Mouse (Mus musculus): Measurements from ENCODE around the gene Mdga2. TPM values are rescaled to one million over a fixed set of nuclear protein-coding genes. Genes with fewer than 3 reads are reported as not detected.

Mdga2 gene
- polyA plus RNA-seq, 1 experiment from 2014 or later, result 1.0 TPM

GRCm38 (mm10) chr12:66853167-66853566 is 369.2 kb downstream of the Mdga2 start:
- Histone ChIP-seq H3K4me3 (replicated peaks) (no peak overlapping the region), H3K9ac (no peak overlapping the region), H3K9me3 (no peaks in the 10 kb centered on the region), H3K27ac (no peak overlapping the region), H3K27me3 (replicated peaks) (no peaks in the 10 kb centered on the region), H3K4me2 (replicated peaks) (no peak overlapping the region), H3K36me3 (no peaks in the 10 kb centered on the region), H3K4me1 (replicated peaks) (no peaks in the 10 kb centered on the region)
- 20% methylated on average over 3 of the region's 3 CpGs for WGBS
- ATAC-seq, result no peak

GRCm38 (mm10) chr12:66840336-66840735 is 382.0 kb downstream of the Mdga2 start:
- Histone ChIP-seq H3K4me2 (replicated peaks) (no peak overlapping the region), H3K27me3 (replicated peaks) (no peaks in the 10 kb centered on the region), H3K27ac (no peak overlapping the region), H3K9ac (no peak overlapping the region), H3K4me1 (replicated peaks) (no peaks in the 10 kb centered on the region), H3K36me3 (no peaks in the 10 kb centered on the region), H3K4me3 (replicated peaks) (no peak overlapping the region), H3K9me3 (no peaks in the 10 kb centered on the region)
- WGBS, result 40% methylated on average over 3 of the region's 3 CpGs
- no peak for ATAC-seq

- Histone ChIP-seq H3K9me3 (no peaks in the 10 kb centered on the region), H3K27me3 (replicated peaks) (no peaks in the 10 kb centered on the region), H3K9ac (no peak overlapping the region), H3K27ac (no peak overlapping the region), H3K4me2 (replicated peaks) (no peak overlapping the region), H3K4me1 (replicated peaks) (no peaks in the 10 kb centered on the region), H3K36me3 (no peaks in the 10 kb centered on the region), H3K4me3 (replicated peaks) (no peak overlapping the region)
- ATAC-seq, result no peak
Observed at GRCm38 (mm10) chr12:66755653-66756052, 466.7 kb downstream of the Mdga2 start.

GRCm38 (mm10) chr12:66734536-66734935 is 487.8 kb downstream of the Mdga2 start:
- no peaks in the 10 kb centered on the region for H3K9me3 ChIP-seq
- no peak for ATAC-seq
- no peak overlapping the region for H3K9ac ChIP-seq
- H3K27ac ChIP-seq, result no peak overlapping the region
- WGBS, result 67% methylated on average over 3 of the region's 3 CpGs
- no peaks in the 10 kb centered on the region for H3K4me1 ChIP-seq (replicated peaks)
- H3K4me2 ChIP-seq (replicated peaks), result no peak overlapping the region
- H3K27me3 ChIP-seq (replicated peaks), result no peaks in the 10 kb centered on the region
- no peaks in the 10 kb centered on the region for H3K36me3 ChIP-seq
- no peak overlapping the region for H3K4me3 ChIP-seq (replicated peaks)

GRCm38 (mm10) chr12:66724474-66724873 is 497.9 kb downstream of the Mdga2 start:
- H3K27me3 ChIP-seq (replicated peaks), result no peaks in the 10 kb centered on the region
- no peak for ATAC-seq
- no peaks in the 10 kb centered on the region for H3K4me1 ChIP-seq (replicated peaks)
- H3K4me2 ChIP-seq (replicated peaks), result no peak overlapping the region
- H3K27ac ChIP-seq, result no peak overlapping the region
- no peak overlapping the region for H3K9ac ChIP-seq
- 70% methylated on average over 2 of the region's 2 CpGs for WGBS
- H3K4me3 ChIP-seq (replicated peaks), result no peak overlapping the region
- H3K36me3 ChIP-seq, result no peaks in the 10 kb centered on the region
- H3K9me3 ChIP-seq, result no peaks in the 10 kb centered on the region

GRCm38 (mm10) chr12:66708334-66708733 is 514.0 kb downstream of the Mdga2 start:
- Histone ChIP-seq H3K4me2 (replicated peaks) (no peak overlapping the region), H3K4me3 (replicated peaks) (no peak overlapping the region), H3K27ac (no peak overlapping the region), H3K4me1 (replicated peaks) (no peaks in the 10 kb centered on the region), H3K27me3 (replicated peaks) (no peaks in the 10 kb centered on the region), H3K9me3 (no peaks in the 10 kb centered on the region), H3K36me3 (no peaks in the 10 kb centered on the region), H3K9ac (no peak overlapping the region)
- WGBS, result 75% methylated on average over 10 of the region's 10 CpGs
- ATAC-seq, result no peak

- Histone ChIP-seq H3K4me2 (replicated peaks) (no peak overlapping the region), H3K9ac (no peak overlapping the region), H3K4me1 (replicated peaks) (no peaks in the 10 kb centered on the region), H3K36me3 (no peaks in the 10 kb centered on the region), H3K4me3 (replicated peaks) (no peak overlapping the region), H3K27ac (no peak overlapping the region), H3K27me3 (replicated peaks) (no peaks in the 10 kb centered on the region), H3K9me3 (no peaks in the 10 kb centered on the region)
- ATAC-seq, result no peak
- 34% methylated on average over 2 of the region's 2 CpGs for WGBS
Observed at GRCm38 (mm10) chr12:66707431-66707830, 514.9 kb downstream of the Mdga2 start.

GRCm38 (mm10) chr12:66705015-66705414 is 517.3 kb downstream of the Mdga2 start:
- no peaks in the 10 kb centered on the region for H3K9me3 ChIP-seq
- no peak overlapping the region for H3K9ac ChIP-seq
- no peaks in the 10 kb centered on the region for H3K27me3 ChIP-seq (replicated peaks)
- H3K27ac ChIP-seq, result no peak overlapping the region
- no peak overlapping the region for H3K4me3 ChIP-seq (replicated peaks)
- no peaks in the 10 kb centered on the region for H3K36me3 ChIP-seq
- ATAC-seq, result no peak
- no peaks in the 10 kb centered on the region for H3K4me1 ChIP-seq (replicated peaks)
- no peak overlapping the region for H3K4me2 ChIP-seq (replicated peaks)

- no peaks in the 10 kb centered on the region for H3K9me3 ChIP-seq
- H3K4me2 ChIP-seq (replicated peaks), result no peak overlapping the region
- no peaks in the 10 kb centered on the region for H3K27me3 ChIP-seq (replicated peaks)
- no peak overlapping the region for H3K9ac ChIP-seq
- 85% methylated on average over 3 of the region's 3 CpGs for WGBS
- no peak overlapping the region for H3K4me3 ChIP-seq (replicated peaks)
- H3K36me3 ChIP-seq, result no peaks in the 10 kb centered on the region
- no peaks in the 10 kb centered on the region for H3K4me1 ChIP-seq (replicated peaks)
- ATAC-seq, result no peak
- H3K27ac ChIP-seq, result no peak overlapping the region
Observed at GRCm38 (mm10) chr12:66702781-66703180, 519.6 kb downstream of the Mdga2 start.

- Histone ChIP-seq H3K27ac (no peak overlapping the region), H3K27me3 (replicated peaks) (no peaks in the 10 kb centered on the region), H3K9ac (no peak overlapping the region), H3K36me3 (no peaks in the 10 kb centered on the region), H3K4me1 (replicated peaks) (no peaks in the 10 kb centered on the region), H3K9me3 (no peaks in the 10 kb centered on the region), H3K4me2 (replicated peaks) (no peak overlapping the region), H3K4me3 (replicated peaks) (no peak overlapping the region)
- ATAC-seq, result no peak
- WGBS, result 82% methylated on average over 3 of the region's 3 CpGs
Observed at GRCm38 (mm10) chr12:66679558-66679957, 542.8 kb downstream of the Mdga2 start.

GRCm38 (mm10) chr12:66648605-66649552 is 573.5 kb downstream of the Mdga2 start:
- no peak overlapping the region for H3K9ac ChIP-seq
- no peak overlapping the region for H3K4me2 ChIP-seq (replicated peaks)
- no peaks in the 10 kb centered on the region for H3K27me3 ChIP-seq (replicated peaks)
- H3K9me3 ChIP-seq, result no peaks in the 10 kb centered on the region
- 81% methylated on average over 12 of the region's 12 CpGs for WGBS
- no peak overlapping the region for H3K27ac ChIP-seq
- H3K36me3 ChIP-seq, result no peaks in the 10 kb centered on the region
- H3K4me3 ChIP-seq (replicated peaks), result no peak overlapping the region
- ATAC-seq, result no peak
- no peaks in the 10 kb centered on the region for H3K4me1 ChIP-seq (replicated peaks)

- no peaks in the 10 kb centered on the region for H3K4me1 ChIP-seq (replicated peaks)
- H3K36me3 ChIP-seq, result no peaks in the 10 kb centered on the region
- H3K9ac ChIP-seq, result no peak overlapping the region
- no peaks in the 10 kb centered on the region for H3K9me3 ChIP-seq
- H3K27ac ChIP-seq, result no peak overlapping the region
- H3K27me3 ChIP-seq (replicated peaks), result no peaks in the 10 kb centered on the region
- no peak overlapping the region for H3K4me2 ChIP-seq (replicated peaks)
- ATAC-seq, result no peak
- WGBS, result 67% methylated on average over 1 of the region's 1 CpGs
- no peak overlapping the region for H3K4me3 ChIP-seq (replicated peaks)
Observed at GRCm38 (mm10) chr12:66640408-66640807, 581.9 kb downstream of the Mdga2 start.

- H3K4me3 ChIP-seq (replicated peaks), result no peak overlapping the region
- 75% methylated on average over 3 of the region's 3 CpGs for WGBS
Observed at GRCm38 (mm10) chr12:66619944-66620343, 602.4 kb downstream of the Mdga2 start.

More at GRCm38 (mm10) chr12:66619944-66620343, 602.4 kb downstream of the Mdga2 start:
- H3K9ac ChIP-seq, result no peak overlapping the region
- H3K27ac ChIP-seq, result no peak overlapping the region
- no peaks in the 10 kb centered on the region for H3K9me3 ChIP-seq
- no peak for ATAC-seq
- H3K27me3 ChIP-seq (replicated peaks), result no peaks in the 10 kb centered on the region
- no peaks in the 10 kb centered on the region for H3K36me3 ChIP-seq
- H3K4me1 ChIP-seq (replicated peaks), result no peaks in the 10 kb centered on the region
- no peak overlapping the region for H3K4me2 ChIP-seq (replicated peaks)

Data from intestine, embryonic 15.5 days (tissue).